Mouse (Mus musculus) testis, adult 2 months (tissue): ENCODE results near the gene Zbtb16.

Experiments used
- CTCF ChIP-seq: fragments of 200-500 bp; IDR thresholded peaks from 2 replicates; pipeline ENCODE4 v1.5.1; 2012; ENCODE audit warnings: low read depth, mild to moderate bottlenecking, inconsistent platforms, low read length, moderate library complexity; ENCODE audit not compliant: control insufficient read depth, insufficient read depth, insufficient replicate concordance
- POLR2A ChIP-seq: fragments of 200-500 bp; IDR thresholded peaks from 2 replicates; pipeline ENCODE4 v1.6.1; 2012; ENCODE audit warnings: low read depth, mild to moderate bottlenecking, inconsistent platforms, low read length, moderate library complexity; ENCODE audit not compliant: control insufficient read depth

GRCm38 (mm10) chr9:48812352-48812751 is 23.7 kb downstream of the Zbtb16 start:
- TF ChIP-seq POLR2A, result no peak
- no peak for TF ChIP-seq CTCF
